Mouse (Mus musculus) hindbrain, embryonic 12.5 days (tissue): Measurements from ENCODE around the gene Bcan. TPM values are rescaled to one million over a fixed set of nuclear protein-coding genes. Genes with fewer than 3 reads are reported as not detected.

Source experiments
- ATAC-seq: fragments of 200-750 bp; cut with Nextera tagmentation; 2 replicates; pipeline ENCODE4 v1.8.0; 2017; ENCODE audit warnings: moderate TSS enrichment; ENCODE audit not compliant: low FRiP score
- H3K27ac ChIP-seq: fragments of 300-500 bp; sonication (generic); 2 replicates; pipeline ENCODE4 v1.5.1; 2016; ENCODE audit warnings: mild to moderate bottlenecking
- H3K27me3 ChIP-seq: fragments of 300-500 bp; sonication (generic); 2 replicates; pipeline ENCODE4 v1.6.1; 2016; ENCODE audit warnings: mild to moderate bottlenecking
- H3K36me3 ChIP-seq: fragments of 300-500 bp; sonication (generic); 2 replicates; pipeline ENCODE4 v1.6.1; 2016; ENCODE audit warnings: mild to moderate bottlenecking
- H3K4me1 ChIP-seq: fragments of 300-500 bp; sonication (generic); 2 replicates; pipeline ENCODE4 v1.6.1; 2016
- H3K4me2 ChIP-seq: fragments of 300-500 bp; sonication (generic); replicated peaks from 2 replicates; pipeline ENCODE4 v1.6.1; 2016; ENCODE audit warnings: mild to moderate bottlenecking
- H3K4me3 ChIP-seq: fragments of 300-500 bp; sonication (generic); 2 replicates; pipeline ENCODE4 v1.5.1; 2016; ENCODE audit warnings: mild to moderate bottlenecking
- H3K9ac ChIP-seq: fragments of 300-500 bp; sonication (generic); 2 replicates; pipeline ENCODE4 v1.6.1; 2016; ENCODE audit warnings: mild to moderate bottlenecking, moderate library complexity
- H3K9me3 ChIP-seq: fragments of 300-500 bp; sonication (generic); replicated peaks from 2 replicates; pipeline ENCODE4 v1.6.1; 2016; ENCODE audit warnings: mild to moderate bottlenecking
- WGBS: fragments of 180-500 bp; shearing (Covaris S2); methylation state at CpG from one replicate; pipeline ENCODE4 v1.1.7; 2016; 5-methylcytosine and 5-hydroxymethylcytosine counted together
- polyA plus RNA-seq: library from polyadenylated mRNA; unstranded; fragments of >200 nt; fragmentation: Nextera tagmentation; extraction: Ambion mirVana; gene quantifications from 2 replicates; pipeline ENCODE4 v1.2.1, GENCODE M21; 2016

Bcan gene
- polyA plus RNA-seq, 1 experiment from 2014 or later, result 1.9 TPM

- H3K4me3 ChIP-seq, result no peak overlapping the region
- 41% methylated on average over 10 of the region's 10 CpGs for WGBS
- no peak overlapping the region for H3K9ac ChIP-seq
- H3K27me3 ChIP-seq, result peaks cover 61% of the 10 kb centered on the region
- H3K27ac ChIP-seq, result no peak overlapping the region
- H3K4me2 ChIP-seq, result no peak overlapping the region
- peaks cover 32% of the 10 kb centered on the region for H3K4me1 ChIP-seq
- ATAC-seq, result no peak
- H3K36me3 ChIP-seq, result no peaks in the 10 kb centered on the region
- no peaks in the 10 kb centered on the region for H3K9me3 ChIP-seq
Measured at GRCm38 (mm10) chr3:87989935-87990334, 10.1 kb downstream of the Bcan start.

GRCm38 (mm10) chr3:87988068-87988467, 12.0 kb downstream of the Bcan start:
- Histone ChIP-seq H3K4me3 (peak overlapping the region; percentile 35), H3K9ac (peak overlapping the region; percentile 52), H3K4me1 (peaks cover 49% of the 10 kb centered on the region), H3K27ac (no peak overlapping the region), H3K4me2 (peak overlapping the region; percentile 72), H3K9me3 (no peaks in the 10 kb centered on the region), H3K27me3 (peaks cover 43% of the 10 kb centered on the region), H3K36me3 (no peaks in the 10 kb centered on the region)
- 11% methylated on average over 15 of the region's 15 CpGs for WGBS
- ATAC-seq, result peak; percentile 2; the same call in 1 of the 2 replicates

- H3K4me2 ChIP-seq, result peak overlapping the region; percentile 72
- H3K4me3 ChIP-seq, result peak overlapping the region; percentile 35
- under 1% methylated on average over 15 of the region's 15 CpGs for WGBS
- no peaks in the 10 kb centered on the region for H3K9me3 ChIP-seq
- H3K9ac ChIP-seq, result peak overlapping the region; percentile 52
- peaks cover 54% of the 10 kb centered on the region for H3K4me1 ChIP-seq
- H3K27me3 ChIP-seq, result peaks cover 39% of the 10 kb centered on the region
- H3K27ac ChIP-seq, result peak overlapping the region; percentile 19; the same call in 1 of the 2 replicates
- peak; percentile 68 for ATAC-seq
- no peaks in the 10 kb centered on the region for H3K36me3 ChIP-seq
Measured at GRCm38 (mm10) chr3:87987633-87988032, 12.4 kb downstream of the Bcan start.

GRCm38 (mm10) chr3:87986868-87987267, 13.2 kb downstream of the Bcan start:
- H3K9ac ChIP-seq, result no peak overlapping the region
- peak; percentile 74 for ATAC-seq

GRCm38 (mm10) chr3:87985505-87986320, 14.3 kb downstream of the Bcan start:
- H3K27me3 ChIP-seq, result peaks cover 20% of the 10 kb centered on the region
- no peaks in the 10 kb centered on the region for H3K9me3 ChIP-seq
- H3K36me3 ChIP-seq, result no peaks in the 10 kb centered on the region
- H3K4me2 ChIP-seq, result peak overlapping the region; percentile 17; the same call in 1 of the 2 replicates
- H3K4me3 ChIP-seq, result no peak overlapping the region
- H3K9ac ChIP-seq, result no peak overlapping the region
- H3K27ac ChIP-seq, result peak overlapping the region; percentile 74
- H3K4me1 ChIP-seq, result peaks cover 73% of the 10 kb centered on the region
- WGBS, result 29% methylated on average over 12 of the region's 12 CpGs
- ATAC-seq, result peak; percentile 29

More at GRCm38 (mm10) chr3:87986868-87987267, 13.2 kb downstream of the Bcan start:
- H3K27me3 ChIP-seq, result peaks cover 31% of the 10 kb centered on the region
- H3K4me3 ChIP-seq, result peak overlapping the region; percentile 35
- H3K4me2 ChIP-seq, result peak overlapping the region; percentile 72
- peaks cover 61% of the 10 kb centered on the region for H3K4me1 ChIP-seq
- H3K27ac ChIP-seq, result peak overlapping the region; percentile 19; the same call in 1 of the 2 replicates
- WGBS, result 0% methylated on average over 17 of the region's 17 CpGs
- no peaks in the 10 kb centered on the region for H3K36me3 ChIP-seq
- H3K9me3 ChIP-seq, result no peaks in the 10 kb centered on the region

GRCm38 (mm10) chr3:87984094-87984493, 15.9 kb downstream of the Bcan start:
- H3K9me3 ChIP-seq, result no peaks in the 10 kb centered on the region
- H3K27ac ChIP-seq, result peak overlapping the region; percentile 79
- H3K4me2 ChIP-seq, result no peak overlapping the region; the same call in 1 of the 2 replicates
- H3K36me3 ChIP-seq, result peaks cover 3% of the 10 kb centered on the region; the same call in 1 of the 2 replicates
- no peak for ATAC-seq
- peaks cover 4% of the 10 kb centered on the region for H3K27me3 ChIP-seq
- no peak overlapping the region for H3K4me3 ChIP-seq
- peaks cover 86% of the 10 kb centered on the region for H3K4me1 ChIP-seq
- WGBS, result 28% methylated on average over 3 of the region's 3 CpGs
- no peak overlapping the region for H3K9ac ChIP-seq

GRCm38 (mm10) chr3:87983627-87984026, 16.4 kb downstream of the Bcan start:
- H3K9me3 ChIP-seq, result no peaks in the 10 kb centered on the region
- peak overlapping the region; percentile 43 for H3K4me2 ChIP-seq
- H3K4me3 ChIP-seq, result no peak overlapping the region
- WGBS, result 31% methylated on average over 6 of the region's 6 CpGs
- no peaks in the 10 kb centered on the region for H3K27me3 ChIP-seq
- H3K9ac ChIP-seq, result 0 out of 2 replicates have a peak overlapping the region, but pooled peaks have one; percentile 36
- no peak for ATAC-seq
- H3K36me3 ChIP-seq, result peaks cover 4% of the 10 kb centered on the region; the same call in 1 of the 2 replicates
- peak overlapping the region; percentile 79 for H3K27ac ChIP-seq
- peaks cover 91% of the 10 kb centered on the region for H3K4me1 ChIP-seq

GRCm38 (mm10) chr3:87982836-87983601, 17.0 kb downstream of the Bcan start:
- H3K36me3 ChIP-seq, result peaks cover 5% of the 10 kb centered on the region; the same call in 1 of the 2 replicates
- ATAC-seq, result peak; percentile 3; the same call in 1 of the 2 replicates
- peaks cover 90% of the 10 kb centered on the region for H3K4me1 ChIP-seq
- no peaks in the 10 kb centered on the region for H3K27me3 ChIP-seq
- 4% methylated on average over 13 of the region's 13 CpGs for WGBS
- H3K9me3 ChIP-seq, result no peaks in the 10 kb centered on the region
- peak overlapping the region; percentile 43 for H3K4me2 ChIP-seq
- peak overlapping the region; percentile 42 for H3K9ac ChIP-seq
- H3K4me3 ChIP-seq, result no peak overlapping the region
- peak overlapping the region; percentile 79 for H3K27ac ChIP-seq

- Histone ChIP-seq H3K9me3 (no peaks in the 10 kb centered on the region), H3K27ac (peak overlapping the region; percentile 79), H3K4me2 (peak overlapping the region; percentile 43; the same call in 1 of the 2 replicates), H3K27me3 (no peaks in the 10 kb centered on the region), H3K4me3 (no peak overlapping the region), H3K4me1 (peaks cover 82% of the 10 kb centered on the region), H3K36me3 (peaks cover 13% of the 10 kb centered on the region; the same call in 1 of the 2 replicates), H3K9ac (peak overlapping the region; percentile 42; the same call in 1 of the 2 replicates)
- ATAC-seq, result no peak
- WGBS, result 32% methylated on average over 12 of the region's 12 CpGs
Measured at GRCm38 (mm10) chr3:87981894-87982835, 17.9 kb downstream of the Bcan start.

GRCm38 (mm10) chr3:87981214-87981760, 18.7 kb downstream of the Bcan start:
- Histone ChIP-seq H3K9ac (no peak overlapping the region), H3K9me3 (no peaks in the 10 kb centered on the region), H3K4me3 (no peak overlapping the region), H3K36me3 (peaks cover 21% of the 10 kb centered on the region; the same call in 1 of the 2 replicates), H3K27me3 (no peaks in the 10 kb centered on the region), H3K4me2 (no peak overlapping the region), H3K27ac (peak overlapping the region; percentile 79), H3K4me1 (peaks cover 76% of the 10 kb centered on the region)
- 83% methylated on average over 6 of the region's 6 CpGs for WGBS
- ATAC-seq, result no peak

GRCm38 (mm10) chr3:87980728-87981127, 19.3 kb downstream of the Bcan start:
- Histone ChIP-seq H3K9ac (0 out of 2 replicates have a peak overlapping the region, but pooled peaks have one; percentile 32), H3K9me3 (no peaks in the 10 kb centered on the region), H3K27me3 (no peaks in the 10 kb centered on the region), H3K4me1 (peaks cover 71% of the 10 kb centered on the region), H3K36me3 (peaks cover 26% of the 10 kb centered on the region), H3K27ac (peak overlapping the region; percentile 62), H3K4me2 (no peak overlapping the region), H3K4me3 (no peak overlapping the region)
- ATAC-seq, result no peak
- WGBS, result 50% methylated on average over 5 of the region's 5 CpGs
